Mouse (Mus musculus) lung, embryonic 14.5 days (tissue): ENCODE measurements around the gene Babam2. TPM values are rescaled to one million over a fixed set of nuclear protein-coding genes. Genes with fewer than 3 reads are reported as not detected.
A peak's percentile ranks its signal among the peaks of the same experiment; 100 is the strongest.

Experiments
- ATAC-seq: fragments of 200-750 bp; cut with Nextera tagmentation; 2 replicates; pipeline ENCODE4 v1.8.0; 2017; ENCODE audit warnings: mild to moderate bottlenecking, moderate TSS enrichment, moderate library complexity; ENCODE audit not compliant: insufficient read depth
- DNase-seq: peaks from one replicate; pipeline ENCODE4 v3.0.0-alpha.2; 2015
- H3K27ac ChIP-seq: fragments of 300-500 bp; sonication (generic); 2 replicates; pipeline ENCODE4 v1.5.1; 2014; ENCODE audit warnings: low read depth, mild to moderate bottlenecking, moderate library complexity
- H3K27me3 ChIP-seq: fragments of 300-500 bp; sonication (generic); 2 replicates; pipeline ENCODE4 v1.6.1; 2014; ENCODE audit warnings: low read length, control low read depth; ENCODE audit not compliant: insufficient read depth
- H3K36me3 ChIP-seq: fragments of 300-500 bp; sonication (generic); 2 replicates; pipeline ENCODE4 v1.6.1; 2014; ENCODE audit warnings: control low read depth; ENCODE audit not compliant: insufficient read depth
- H3K4me1 ChIP-seq: fragments of 300-500 bp; sonication (generic); 2 replicates; pipeline ENCODE4 v1.6.1; 2014; ENCODE audit warnings: antibody characterized with exemption, control low read depth; ENCODE audit not compliant: insufficient read depth
- H3K4me2 ChIP-seq: fragments of 300-500 bp; sonication (generic); 2 replicates; pipeline ENCODE4 v1.6.1; 2014; ENCODE audit warnings: mild to moderate bottlenecking
- H3K4me3 ChIP-seq: fragments of 300-500 bp; sonication (generic); 2 replicates; pipeline ENCODE4 v1.5.1; 2014; ENCODE audit warnings: low read depth, low read length
- H3K9ac ChIP-seq: fragments of 300-500 bp; sonication (generic); 2 replicates; pipeline ENCODE4 v1.6.1; 2014
- H3K9me3 ChIP-seq: fragments of 300-500 bp; sonication (generic); 2 replicates; pipeline ENCODE4 v1.6.1; 2016; ENCODE audit warnings: low read depth, low read length, control low read depth
- CTCF ChIP-seq: IDR thresholded peaks from 2 replicates; pipeline ENCODE4 v1.5.1; 2016; ENCODE audit warnings: antibody characterized with exemption, low read depth
- WGBS: fragments of 180-500 bp; shearing (Covaris S2); extraction: QIAGEN DNeasy Blood & Tissue Kit; methylation state at CpG from one replicate; pipeline ENCODE4 v1.1.7; 2014; 5-methylcytosine and 5-hydroxymethylcytosine counted together
- polyA plus RNA-seq: library from polyadenylated mRNA; unstranded; fragments of >200 nt; fragmentation: Nextera tagmentation; extraction: Ambion mirVana; gene quantifications from 2 replicates; pipeline ENCODE4 v1.2.1, GENCODE M21; 2014

Gene Babam2
- polyA plus RNA-seq, 1 experiment from 2014 or later: 39.2 TPM

DNA sequence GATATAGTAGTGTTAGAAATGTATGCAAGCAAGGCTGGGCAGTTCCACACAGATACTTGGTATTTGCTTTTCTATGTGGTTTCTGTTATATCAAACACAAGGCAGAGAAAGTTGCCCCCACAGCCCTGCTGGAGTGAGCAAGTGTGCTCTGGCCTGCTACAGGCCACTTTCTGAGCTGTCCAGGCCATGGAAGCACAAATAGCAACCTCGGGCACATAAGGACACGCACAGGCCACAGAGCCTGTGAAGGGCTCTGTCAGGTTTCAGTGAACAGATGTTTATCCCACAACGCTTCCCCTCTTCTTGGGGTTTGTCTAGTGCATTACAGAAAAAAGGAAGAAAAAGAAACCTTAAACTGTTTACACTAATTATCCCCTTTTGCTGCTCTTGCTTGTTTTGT is 236.9 kb downstream of the Babam2 start:
- Histone ChIP-seq H3K4me2 (no peak overlapping the region), H3K27me3 (no peaks in the 10 kb centered on the region), H3K36me3 (no peaks in the 10 kb centered on the region), H3K9ac (no peak overlapping the region), H3K4me1 (no peaks in the 10 kb centered on the region), H3K4me3 (no peak overlapping the region), H3K9me3 (no peaks in the 10 kb centered on the region), H3K27ac (no peak overlapping the region)
- DNase-seq (no peak), ATAC-seq (no peak)
- 62% methylated on average over 3 of the region's 3 CpGs for WGBS
- TF ChIP-seq CTCF: no peak

DNA sequence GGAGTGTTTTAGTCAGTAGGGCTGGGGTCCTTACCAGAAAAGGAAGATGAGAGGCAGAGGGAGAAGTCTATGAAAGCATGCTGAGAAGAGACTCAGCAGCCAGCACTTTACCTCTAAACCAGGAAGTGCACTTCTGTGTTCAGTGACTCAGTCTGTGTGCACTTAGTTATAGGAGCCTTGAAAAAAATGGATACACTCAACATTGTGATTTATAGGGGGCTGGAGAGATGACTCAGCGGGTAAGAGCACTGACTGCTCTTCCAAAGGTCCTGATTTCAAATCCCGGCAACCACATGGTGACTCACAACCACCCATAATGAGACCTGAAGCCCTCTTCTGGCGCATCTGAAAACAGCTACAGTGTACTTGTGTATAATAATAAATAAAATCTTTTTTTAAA is 238.5 kb downstream of the Babam2 start:
- H3K9me3 ChIP-seq: no peaks in the 10 kb centered on the region
- WGBS: 84% methylated on average over 3 of the region's 3 CpGs
- H3K27ac ChIP-seq: no peak overlapping the region
- H3K27me3 ChIP-seq: no peaks in the 10 kb centered on the region
- H3K4me2 ChIP-seq: no peak overlapping the region
- H3K4me1 ChIP-seq: no peaks in the 10 kb centered on the region
- no peak overlapping the region for H3K9ac ChIP-seq
- no peaks in the 10 kb centered on the region for H3K36me3 ChIP-seq
- H3K4me3 ChIP-seq: no peak overlapping the region
- TF ChIP-seq CTCF: no peak
- DNase-seq (no peak), ATAC-seq (no peak)

DNA sequence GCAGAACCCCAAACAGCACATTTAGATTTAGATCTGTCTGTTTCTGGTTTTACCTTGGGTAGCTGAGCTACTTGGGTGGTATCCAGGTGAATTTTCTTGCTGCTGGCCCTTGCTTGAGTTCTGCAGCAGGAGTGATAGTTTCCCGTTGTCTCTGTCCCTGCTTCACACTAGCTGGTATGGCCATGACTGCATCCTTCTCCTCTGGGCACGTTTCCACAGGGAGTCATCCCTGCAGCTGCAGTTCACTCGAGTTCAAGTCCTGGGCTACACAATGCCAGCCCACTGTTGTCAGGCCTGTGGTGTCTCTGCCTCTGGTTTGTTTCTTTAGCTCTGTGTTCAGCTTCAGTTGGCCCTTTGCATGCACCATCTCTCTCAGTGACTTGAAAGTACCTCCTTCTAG is 239.0 kb downstream of the Babam2 start:
- no peak overlapping the region for H3K4me3 ChIP-seq
- WGBS: 69% methylated on average over 3 of the region's 3 CpGs
- no peaks in the 10 kb centered on the region for H3K27me3 ChIP-seq
- DNase-seq (no peak), ATAC-seq (no peak)
- TF ChIP-seq CTCF: no peak
- no peak overlapping the region for H3K27ac ChIP-seq
- no peak overlapping the region for H3K9ac ChIP-seq
- no peak overlapping the region for H3K4me2 ChIP-seq
- H3K4me1 ChIP-seq: no peaks in the 10 kb centered on the region
- no peaks in the 10 kb centered on the region for H3K9me3 ChIP-seq
- H3K36me3 ChIP-seq: no peaks in the 10 kb centered on the region

DNA sequence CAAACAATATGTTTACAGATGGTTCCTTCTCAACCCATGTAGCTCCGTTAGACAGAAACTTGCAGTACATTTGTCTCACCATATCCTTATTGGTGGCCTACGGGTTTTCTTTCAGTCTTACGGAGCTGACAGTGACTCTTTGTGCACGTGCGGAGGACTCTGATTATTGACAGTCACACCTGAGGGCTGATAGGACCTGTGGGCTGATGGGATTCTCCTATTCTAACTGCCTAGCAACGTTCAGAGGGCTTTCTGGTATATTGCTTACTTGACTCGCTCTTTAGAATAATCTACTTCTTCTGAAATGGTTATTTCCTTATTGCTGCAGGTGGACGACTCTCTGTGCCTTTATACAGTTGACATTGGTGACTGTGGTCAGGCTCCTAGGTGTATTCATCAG is 243.4 kb downstream of the Babam2 start:
- no peak overlapping the region for H3K27ac ChIP-seq
- 84% methylated on average over 8 of the region's 8 CpGs for WGBS
- DNase-seq (no peak), ATAC-seq (no peak)
- no peaks in the 10 kb centered on the region for H3K9me3 ChIP-seq
- H3K36me3 ChIP-seq: no peaks in the 10 kb centered on the region
- no peak overlapping the region for H3K9ac ChIP-seq
- TF ChIP-seq CTCF: no peak
- H3K4me2 ChIP-seq: no peak overlapping the region
- H3K4me1 ChIP-seq: no peaks in the 10 kb centered on the region
- no peaks in the 10 kb centered on the region for H3K27me3 ChIP-seq
- no peak overlapping the region for H3K4me3 ChIP-seq

GRCm38 (mm10) chr5:31947185-31947584 is 249.7 kb downstream of the Babam2 start:
- TF ChIP-seq CTCF: peak; percentile 4; the same call in 1 of the 2 replicates
- no peak for ATAC-seq

GRCm38 (mm10) chr5:31949389-31949788 is 251.9 kb downstream of the Babam2 start:
- no peak for TF ChIP-seq CTCF
- Histone ChIP-seq H3K4me3 (no peak overlapping the region), H3K9me3 (no peaks in the 10 kb centered on the region), H3K4me2 (no peak overlapping the region), H3K27ac (no peak overlapping the region), H3K36me3 (no peaks in the 10 kb centered on the region), H3K27me3 (no peaks in the 10 kb centered on the region), H3K4me1 (no peaks in the 10 kb centered on the region), H3K9ac (no peak overlapping the region)
- DNase-seq (no peak), ATAC-seq (no peak)
- 73% methylated on average over 8 of the region's 8 CpGs for WGBS

More at GRCm38 (mm10) chr5:31947185-31947584, 249.7 kb downstream of the Babam2 start:
- no peaks in the 10 kb centered on the region for H3K9me3 ChIP-seq
- H3K27me3 ChIP-seq: no peaks in the 10 kb centered on the region
- H3K9ac ChIP-seq: no peak overlapping the region
- no peaks in the 10 kb centered on the region for H3K4me1 ChIP-seq
- peak; percentile 20 for DNase-seq
- no peaks in the 10 kb centered on the region for H3K36me3 ChIP-seq
- WGBS: 37% methylated on average over 4 of the region's 4 CpGs
- no peak overlapping the region for H3K27ac ChIP-seq
- no peak overlapping the region for H3K4me3 ChIP-seq
- H3K4me2 ChIP-seq: no peak overlapping the region

DNA sequence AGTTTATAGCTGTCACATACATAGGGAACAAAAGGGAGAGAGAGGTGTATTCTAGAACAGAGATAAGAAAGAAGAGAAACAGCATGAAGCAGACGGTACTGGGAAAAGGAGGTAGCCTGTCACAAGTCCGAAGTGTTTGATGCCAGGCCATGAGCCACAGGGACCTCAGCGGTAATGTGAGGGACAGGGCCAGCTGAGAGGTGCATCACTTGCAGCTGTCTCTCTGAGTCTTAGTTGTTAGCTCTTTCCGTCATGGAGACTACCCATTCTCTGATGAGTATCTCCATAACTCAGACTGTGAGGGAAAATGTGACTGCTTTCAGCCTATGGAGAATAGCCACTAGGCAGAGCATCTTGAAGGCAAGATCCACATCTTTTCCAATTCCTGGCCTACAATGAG is 253.0 kb downstream of the Babam2 start:
- Histone ChIP-seq H3K4me2 (no peak overlapping the region), H3K4me3 (no peak overlapping the region), H3K9ac (no peak overlapping the region), H3K27ac (no peak overlapping the region), H3K9me3 (no peaks in the 10 kb centered on the region), H3K36me3 (no peaks in the 10 kb centered on the region), H3K4me1 (no peaks in the 10 kb centered on the region), H3K27me3 (no peaks in the 10 kb centered on the region)
- DNase-seq: no peak
- WGBS: 82% methylated on average over 4 of the region's 4 CpGs
- ATAC-seq: no peak
- TF ChIP-seq CTCF: no peak

GRCm38 (mm10) chr5:31955184-31955583 is 257.7 kb downstream of the Babam2 start:
- H3K36me3 ChIP-seq: no peaks in the 10 kb centered on the region
- WGBS: 71% methylated on average over 3 of the region's 3 CpGs
- no peak overlapping the region for H3K9ac ChIP-seq
- H3K27me3 ChIP-seq: no peaks in the 10 kb centered on the region
- no peak for ATAC-seq
- DNase-seq: no peak
- no peaks in the 10 kb centered on the region for H3K9me3 ChIP-seq
- no peaks in the 10 kb centered on the region for H3K4me1 ChIP-seq
- H3K4me2 ChIP-seq: no peak overlapping the region
- no peak overlapping the region for H3K4me3 ChIP-seq
- no peak for TF ChIP-seq CTCF
- no peak overlapping the region for H3K27ac ChIP-seq
